Mouse (Mus musculus): ENCODE measurements around the gene Bcat1.
A peak's percentile ranks its signal among the peaks of the same experiment; 100 is the strongest.

Gene Bcat1

DNA sequence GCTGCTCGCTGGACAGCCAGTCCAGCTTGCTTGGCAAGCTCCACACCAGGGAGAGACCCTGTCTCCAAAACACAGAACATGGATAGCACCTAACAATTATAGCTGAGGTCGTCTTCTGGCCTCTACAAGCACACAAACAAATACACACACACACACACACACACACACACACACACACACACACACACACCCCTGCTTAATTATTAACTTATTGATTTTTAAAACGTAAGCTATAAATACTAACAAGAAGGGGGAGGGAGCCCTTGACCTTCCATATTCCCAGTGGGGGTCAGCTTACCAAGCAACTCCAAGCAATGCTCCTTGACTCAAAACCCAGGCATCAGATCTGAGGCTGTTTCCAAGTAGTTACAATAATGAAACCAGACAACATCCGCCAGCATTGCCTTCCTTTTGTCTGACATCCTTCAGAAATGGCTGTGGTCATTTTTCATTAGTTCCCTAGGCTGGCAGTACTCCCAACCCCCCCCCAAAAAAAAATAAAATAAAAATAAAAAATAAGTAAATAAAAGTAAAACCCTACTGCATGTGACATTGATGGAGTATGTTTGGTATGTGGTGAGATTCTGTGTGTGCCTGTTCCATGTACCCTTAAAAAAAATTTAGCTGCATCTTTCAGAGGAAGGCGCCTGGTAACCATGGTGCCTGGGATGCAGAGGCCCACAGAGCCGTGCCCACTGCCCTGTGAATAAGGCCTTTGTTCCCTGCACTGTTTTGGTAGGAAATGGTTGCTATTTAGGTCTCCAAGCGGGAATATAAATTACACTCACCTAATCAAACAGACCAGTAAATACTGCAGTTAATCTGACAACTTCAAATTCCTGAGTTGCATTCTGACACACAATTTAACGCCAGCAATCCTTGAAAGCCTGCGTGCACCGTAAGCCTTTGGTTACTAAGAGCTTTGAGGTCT, 131.3 kb downstream of the Bcat1 start:
- peak; percentile 86 for DNase-seq (ENCODE audit: low read depth, low spot score)
